Mouse (Mus musculus) midbrain, embryonic 16.5 days (tissue): ENCODE results near the gene Rhot2. TPM values are rescaled to one million over a fixed set of nuclear protein-coding genes. Genes with fewer than 3 reads are reported as not detected.

ENCODE experiments used
- ATAC-seq: fragments of 200-750 bp; cut with Nextera tagmentation; 2 replicates; pipeline ENCODE4 v1.8.0; 2017; ENCODE audit warnings: moderate TSS enrichment
- H3K27ac ChIP-seq: fragments of 300-500 bp; sonication (generic); 2 replicates; pipeline ENCODE4 v1.5.1; 2014; ENCODE audit warnings: mild to moderate bottlenecking, low read length, mixed read lengths
- H3K27me3 ChIP-seq: fragments of 300-500 bp; sonication (generic); 2 replicates; pipeline ENCODE4 v1.6.1; 2014; ENCODE audit warnings: low read depth, low read length, mixed read lengths; ENCODE audit not compliant: control insufficient read depth, insufficient read depth
- H3K36me3 ChIP-seq: fragments of 300-500 bp; sonication (generic); 2 replicates; pipeline ENCODE4 v1.6.1; 2014; ENCODE audit warnings: mild to moderate bottlenecking, low read length, moderate library complexity, mixed read lengths; ENCODE audit not compliant: control insufficient read depth, insufficient read depth
- H3K4me1 ChIP-seq: fragments of 300-500 bp; sonication (generic); 2 replicates; pipeline ENCODE4 v1.6.1; 2014; ENCODE audit warnings: mild to moderate bottlenecking, low read length, mixed read lengths; ENCODE audit not compliant: control insufficient read depth, insufficient read depth
- H3K4me2 ChIP-seq: fragments of 300-500 bp; sonication (generic); 2 replicates; pipeline ENCODE4 v1.6.1; 2014; ENCODE audit warnings: mild to moderate bottlenecking, low read length, mixed read lengths
- H3K4me3 ChIP-seq: fragments of 300-500 bp; sonication (generic); 2 replicates; pipeline ENCODE4 v1.5.1; 2014; ENCODE audit warnings: low read depth, mild to moderate bottlenecking, low read length, moderate library complexity, mixed read lengths
- H3K9ac ChIP-seq: fragments of 300-500 bp; sonication (generic); 2 replicates; pipeline ENCODE4 v1.6.1; 2014; ENCODE audit warnings: low read depth, low read length, mixed read lengths
- H3K9me3 ChIP-seq: fragments of 300-500 bp; sonication (generic); replicated peaks from 2 replicates; pipeline ENCODE4 v1.6.1; 2014; ENCODE audit warnings: mild to moderate bottlenecking, low read length, mixed read lengths; ENCODE audit not compliant: control insufficient read depth, poor library complexity, severe bottlenecking
- WGBS: fragments of 180-500 bp; shearing (Covaris S2); extraction: QIAGEN DNeasy Blood & Tissue Kit; methylation state at CpG from one replicate; pipeline ENCODE4 v1.1.7; 2014; 5-methylcytosine and 5-hydroxymethylcytosine counted together
- polyA plus RNA-seq: library from polyadenylated mRNA; unstranded; fragments of >200 nt; fragmentation: Nextera tagmentation; extraction: Ambion mirVana; gene quantifications from 2 replicates; pipeline ENCODE4 v1.2.1, GENCODE M21; 2015

The Rhot2 gene
- polyA plus RNA-seq, 1 experiment from 2014 or later = 16.7 TPM

- Histone ChIP-seq H3K4me2 (peak overlapping the region; percentile 91), H3K4me1 (peaks cover 70% of the 10 kb centered on the region), H3K4me3 (peak overlapping the region; percentile 78), H3K27ac (peak overlapping the region; percentile 97), H3K9me3 (no peaks in the 10 kb centered on the region), H3K9ac (peak overlapping the region; percentile 84), H3K27me3 (no peaks in the 10 kb centered on the region), H3K36me3 (peaks cover 24% of the 10 kb centered on the region)
- ATAC-seq = no peak
- 61% methylated on average over 6 of the region's 6 CpGs for WGBS
These were observed 10.6 kb downstream of the Rhot2 start for GRCm38 (mm10) chr17:25833961-25834594.

GRCm38 (mm10) chr17:25833291-25833663, 11.4 kb downstream of the Rhot2 start, which contains the start of gene Stub1:
Gene Stub1, minus strand, starts transcription at chr17:25833404.
- peak; percentile 36 for ATAC-seq
- H3K4me3 ChIP-seq = peak within 1 kb of the TSS; percentile 78
- peak within 1 kb of the TSS; percentile 97 for H3K27ac ChIP-seq
- H3K9ac ChIP-seq = peak within 1 kb of the TSS; percentile 84
- peaks cover 72% of the 10 kb centered on the region for H3K4me1 ChIP-seq
- H3K36me3 ChIP-seq = peaks cover 20% of the 10 kb centered on the region
- WGBS = under 1% methylated on average over 24 of the region's 24 CpGs
- no peaks in the 10 kb centered on the region for H3K9me3 ChIP-seq
- H3K27me3 ChIP-seq = no peaks in the 10 kb centered on the region
- H3K4me2 ChIP-seq = peak within 1 kb of the TSS; percentile 91

DNA sequence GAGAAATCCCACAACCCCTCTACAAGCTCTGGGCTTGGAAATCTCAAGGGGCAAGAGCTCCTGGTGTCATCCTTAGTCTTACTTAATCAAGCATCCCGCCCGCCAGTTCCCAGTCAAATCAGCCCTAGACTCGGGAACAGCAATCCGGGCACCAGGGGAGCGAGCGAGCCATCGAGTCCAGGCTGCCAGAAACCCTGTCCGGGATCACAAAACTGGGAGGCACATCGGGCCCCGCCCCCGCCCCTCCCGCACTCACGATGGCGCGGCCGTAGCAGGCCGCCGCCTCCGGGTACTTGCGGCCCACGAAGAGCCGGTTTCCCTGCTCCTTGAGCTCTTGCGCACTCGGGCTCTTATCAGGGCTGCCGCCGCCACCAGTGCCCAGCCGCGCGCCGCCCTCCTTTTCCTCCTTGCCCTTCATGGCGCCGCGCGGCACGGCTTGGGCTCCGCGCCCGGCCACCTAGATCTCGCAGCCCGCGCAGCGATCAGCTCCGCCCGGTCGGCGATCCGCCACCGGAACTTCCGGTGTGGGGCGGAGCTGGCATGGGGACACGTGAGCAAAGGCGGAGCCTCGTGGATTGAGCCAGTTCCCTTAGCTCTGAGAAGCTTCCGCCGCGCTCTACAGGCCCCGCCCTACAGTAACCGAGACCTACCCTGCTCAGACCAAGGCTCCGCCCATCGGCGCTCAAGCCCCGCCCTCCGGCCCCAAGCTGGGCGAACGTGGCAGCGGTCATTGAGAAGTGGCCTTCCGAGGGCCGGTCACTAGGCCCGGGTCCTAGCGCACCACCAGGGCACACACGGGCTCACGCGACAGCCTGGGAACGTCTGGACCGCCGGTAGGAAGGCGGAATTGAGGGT, 12.0 kb downstream of the Rhot2 start:
- Histone ChIP-seq H3K9me3 (no peaks in the 10 kb centered on the region), H3K4me2 (peak overlapping the region; percentile 91), H3K4me3 (peak overlapping the region; percentile 78), H3K4me1 (peaks cover 73% of the 10 kb centered on the region), H3K27me3 (no peaks in the 10 kb centered on the region), H3K36me3 (peaks cover 18% of the 10 kb centered on the region), H3K27ac (peak overlapping the region; percentile 97), H3K9ac (peak overlapping the region; percentile 84)
- under 1% methylated on average over 73 of the region's 77 CpGs for WGBS
- peak; percentile 90 for ATAC-seq

DNA sequence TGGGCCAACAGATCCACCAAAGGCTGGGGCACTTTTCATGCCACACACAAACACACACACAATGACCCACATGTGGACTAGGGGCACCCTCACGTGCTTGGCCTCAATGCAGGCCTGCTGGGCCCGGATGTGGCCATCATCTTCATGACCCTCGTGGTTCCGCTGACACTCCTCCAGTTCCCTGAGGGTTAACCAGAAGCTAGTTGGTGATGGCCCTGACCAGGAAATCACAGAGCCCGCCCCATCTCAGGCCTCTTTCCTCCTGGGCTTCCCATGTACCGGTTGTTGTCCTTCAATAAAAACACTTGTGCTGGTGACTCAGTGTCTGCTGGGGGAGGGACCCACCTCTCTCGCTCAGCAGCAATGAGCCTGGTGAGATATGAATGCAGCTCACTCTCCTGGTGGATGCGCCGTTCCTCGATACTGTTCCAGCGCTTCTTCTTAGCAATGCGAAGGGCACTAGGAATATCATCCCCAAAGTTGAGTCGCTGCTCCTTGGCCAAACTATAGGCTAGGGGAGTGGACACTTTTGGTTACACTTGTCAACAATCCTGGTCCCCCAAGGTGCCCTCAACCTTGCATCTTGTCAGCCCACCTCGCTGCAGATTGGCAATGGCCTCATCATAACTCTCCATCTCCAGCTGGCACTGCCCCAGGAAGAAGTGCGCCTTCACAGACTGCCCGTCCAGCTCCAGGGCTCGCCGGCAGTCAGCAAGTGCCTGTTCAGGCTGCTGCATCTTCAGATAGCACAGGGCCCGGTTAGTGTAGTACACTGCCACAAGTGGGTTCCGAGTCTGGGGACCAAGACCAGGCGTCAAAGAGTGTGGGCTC, 13.0 kb downstream of the Rhot2 start:
- peak overlapping the region; percentile 91 for H3K4me2 ChIP-seq
- H3K4me3 ChIP-seq = peak overlapping the region; percentile 78
- ATAC-seq = no peak
- H3K27ac ChIP-seq = peak overlapping the region; percentile 97
- 61% methylated on average over 21 of the region's 21 CpGs for WGBS
- H3K36me3 ChIP-seq = peaks cover 18% of the 10 kb centered on the region
- peaks cover 66% of the 10 kb centered on the region for H3K4me1 ChIP-seq
- peak overlapping the region; percentile 84 for H3K9ac ChIP-seq
- no peaks in the 10 kb centered on the region for H3K9me3 ChIP-seq
- no peaks in the 10 kb centered on the region for H3K27me3 ChIP-seq

GRCm38 (mm10) chr17:25830806-25831431, 13.7 kb downstream of the Rhot2 start:
- H3K4me2 ChIP-seq = peak overlapping the region; percentile 91; the same call in 1 of the 2 replicates
- H3K36me3 ChIP-seq = peaks cover 24% of the 10 kb centered on the region
- no peak overlapping the region; the same call in 1 of the 2 replicates for H3K27ac ChIP-seq
- no peak for ATAC-seq
- H3K9me3 ChIP-seq = no peaks in the 10 kb centered on the region
- H3K4me1 ChIP-seq = peaks cover 62% of the 10 kb centered on the region
- 86% methylated on average over 14 of the region's 14 CpGs for WGBS
- no peaks in the 10 kb centered on the region for H3K27me3 ChIP-seq
- no peak overlapping the region for H3K4me3 ChIP-seq
- H3K9ac ChIP-seq = no peak overlapping the region; the same call in 1 of the 2 replicates

DNA sequence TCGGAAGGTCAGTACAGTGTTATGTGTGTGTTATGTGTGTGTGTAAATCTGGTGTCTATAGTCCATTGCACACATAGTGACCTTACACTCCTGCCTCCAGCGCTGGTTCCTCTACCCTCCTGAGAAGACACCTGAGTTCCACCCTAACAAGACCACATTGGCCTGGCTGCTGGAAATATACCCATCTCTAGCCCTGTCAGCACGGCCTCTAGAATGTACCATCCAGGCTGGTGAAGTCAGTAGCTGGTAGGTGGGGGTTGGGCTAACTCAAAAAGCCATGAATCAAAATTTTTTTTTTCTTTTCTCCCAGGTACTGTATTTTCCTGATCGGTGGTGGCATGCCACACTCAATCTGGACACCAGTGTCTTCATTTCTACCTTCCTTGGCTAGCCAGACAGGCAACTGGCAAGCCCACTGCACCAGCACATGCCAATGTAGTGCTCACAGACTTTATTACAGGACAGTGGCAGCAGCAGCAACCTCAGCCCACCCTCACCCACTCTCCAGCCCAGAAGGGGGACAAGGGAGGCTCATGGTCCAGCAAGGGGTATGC, 14.4 kb downstream of the Rhot2 start:
- Histone ChIP-seq H3K27ac (no peak overlapping the region; the same call in 1 of the 2 replicates), H3K27me3 (no peaks in the 10 kb centered on the region), H3K9me3 (no peaks in the 10 kb centered on the region), H3K4me1 (peaks cover 58% of the 10 kb centered on the region), H3K36me3 (peaks cover 25% of the 10 kb centered on the region), H3K4me2 (peak overlapping the region; percentile 97), H3K9ac (no peak overlapping the region; the same call in 1 of the 2 replicates), H3K4me3 (peak overlapping the region; percentile 56; the same call in 1 of the 2 replicates)
- WGBS = 88% methylated on average over 4 of the region's 4 CpGs
- ATAC-seq = no peak

GRCm38 (mm10) chr17:25829558-25830017, 15.1 kb downstream of the Rhot2 start:
- Histone ChIP-seq H3K36me3 (peaks cover 25% of the 10 kb centered on the region), H3K9me3 (no peaks in the 10 kb centered on the region), H3K4me2 (peak overlapping the region; percentile 97), H3K4me1 (peaks cover 58% of the 10 kb centered on the region), H3K27ac (peak overlapping the region; percentile 91), H3K9ac (peak overlapping the region; percentile 78), H3K27me3 (no peaks in the 10 kb centered on the region), H3K4me3 (peak overlapping the region; percentile 56)
- WGBS = 41% methylated on average over 8 of the region's 8 CpGs
- ATAC-seq = no peak
